Mouse (Mus musculus): Measurements from ENCODE around the gene Nek10. TPM values are rescaled to one million over a fixed set of nuclear protein-coding genes. Genes with fewer than 3 reads are reported as not detected.

Nek10 gene
- polyA plus RNA-seq, 2 experiments = 0.04 to 0.08 TPM

GRCm38 (mm10) chr14:14832520-14833240, 29.5 kb downstream of the Nek10 start:
- H3K4me2 ChIP-seq (replicated peaks; ENCODE audit: low read depth, low read length, severe bottlenecking) = no peak overlapping the region
- H3K36me3 ChIP-seq (ENCODE audit: control insufficient read depth, insufficient read depth, low read length) = no peaks in the 10 kb centered on the region
- H3K27me3 ChIP-seq (ENCODE audit: control insufficient read depth, insufficient read depth, low read length) = no peaks in the 10 kb centered on the region
- peak overlapping the region; percentile 61; the same call in 1 of the 2 replicates for H3K27ac ChIP-seq (replicated peaks; ENCODE audit: low read depth, low read length)
- TF ChIP-seq POLR2A (IDR thresholded peaks at IDR 0.05; ENCODE audit: borderline replicate concordance, extremely low read depth, insufficient read depth, insufficient read length) = no peak
- no peaks in the 10 kb centered on the region for H3K9me3 ChIP-seq (ENCODE audit: control insufficient read depth, low read length)
- DNase-seq (ENCODE audit: low spot score) (peak; percentile 36), ATAC-seq (ENCODE audit: low FRiP score, low read depth) (no peak; the same call in 1 of the 2 replicates)
- no peaks in the 10 kb centered on the region for H3K4me1 ChIP-seq (ENCODE audit: control insufficient read depth, insufficient read depth, low read length)
- H3K4me3 ChIP-seq (replicated peaks; ENCODE audit: low read length) = no peak overlapping the region
- WGBS = 73% methylated on average over 12 of the region's 12 CpGs
- no peak overlapping the region for H3K9ac ChIP-seq (ENCODE audit: low read depth, low read length, severe bottlenecking)

DNA sequence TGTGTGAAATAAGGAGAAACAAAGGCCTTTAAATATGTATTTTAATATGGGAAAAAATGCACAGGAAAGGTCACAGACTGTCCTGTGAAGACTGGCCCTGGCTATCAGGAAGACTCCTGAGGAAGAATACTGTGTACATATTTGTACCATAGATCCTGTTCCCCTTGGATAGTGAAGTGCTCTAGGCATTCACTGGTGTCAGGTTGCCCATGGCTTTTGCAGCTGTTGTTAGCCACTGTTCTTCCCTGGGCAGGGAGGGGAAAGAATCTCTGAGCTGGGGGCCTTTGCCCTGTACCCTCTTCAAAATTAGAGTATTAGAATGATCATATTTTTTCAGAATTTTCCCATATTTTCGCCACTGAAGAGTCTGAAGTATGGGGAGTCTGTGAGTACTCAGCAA, 30.3 kb downstream of the Nek10 start:
- H3K9me3 ChIP-seq (ENCODE audit: control insufficient read depth, low read length) = no peaks in the 10 kb centered on the region
- no peak overlapping the region for H3K27ac ChIP-seq (replicated peaks; ENCODE audit: low read depth, low read length)
- no peaks in the 10 kb centered on the region for H3K27me3 ChIP-seq (ENCODE audit: control insufficient read depth, insufficient read depth, low read length)
- ATAC-seq (ENCODE audit: low FRiP score, low read depth) = peak; percentile 60
- H3K4me3 ChIP-seq (replicated peaks; ENCODE audit: low read length) = no peak overlapping the region
- TF ChIP-seq POLR2A (IDR thresholded peaks at IDR 0.05; ENCODE audit: borderline replicate concordance, extremely low read depth, insufficient read depth, insufficient read length) = no peak
- H3K9ac ChIP-seq (ENCODE audit: low read depth, low read length, severe bottlenecking) = no peak overlapping the region
- WGBS = 80% methylated on average over 1 of the region's 1 CpGs
- H3K4me1 ChIP-seq (ENCODE audit: control insufficient read depth, insufficient read depth, low read length) = no peaks in the 10 kb centered on the region
- no peak overlapping the region for H3K4me2 ChIP-seq (replicated peaks; ENCODE audit: low read depth, low read length, severe bottlenecking)
- H3K36me3 ChIP-seq (ENCODE audit: control insufficient read depth, insufficient read depth, low read length) = no peaks in the 10 kb centered on the region
- DNase-seq (ENCODE audit: low spot score) = no peak

DNA sequence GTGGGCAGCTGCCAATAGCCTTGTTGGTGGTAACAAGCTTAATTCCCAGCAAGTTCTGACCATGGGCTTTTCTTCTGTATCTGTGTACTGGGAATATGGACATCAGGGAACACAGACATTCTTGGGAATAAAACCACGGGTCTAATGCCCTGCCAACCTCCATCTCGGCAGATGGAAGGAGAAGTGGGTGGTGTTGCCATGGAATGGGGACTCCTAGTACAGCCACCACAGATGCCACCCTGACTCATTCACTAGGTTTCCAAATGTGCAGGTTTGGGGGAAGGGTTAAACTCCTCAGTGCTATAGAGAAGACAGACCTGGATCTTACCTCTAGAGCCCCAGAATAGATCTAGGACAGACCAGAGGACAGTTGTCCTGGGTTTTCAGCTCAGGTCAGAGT, 31.1 kb downstream of the Nek10 start:
- no peak for TF ChIP-seq POLR2A (IDR thresholded peaks at IDR 0.05; ENCODE audit: borderline replicate concordance, extremely low read depth, insufficient read depth, insufficient read length)
- DNase-seq (ENCODE audit: low spot score) (no peak), ATAC-seq (ENCODE audit: low FRiP score, low read depth) (no peak)
- no peak overlapping the region for H3K27ac ChIP-seq (replicated peaks; ENCODE audit: low read depth, low read length)
- H3K4me1 ChIP-seq (ENCODE audit: control insufficient read depth, insufficient read depth, low read length) = no peaks in the 10 kb centered on the region
- 90% methylated on average over 2 of the region's 2 CpGs for WGBS
- no peaks in the 10 kb centered on the region for H3K9me3 ChIP-seq (ENCODE audit: control insufficient read depth, low read length)
- H3K4me3 ChIP-seq (replicated peaks; ENCODE audit: low read length) = no peak overlapping the region
- no peaks in the 10 kb centered on the region for H3K36me3 ChIP-seq (ENCODE audit: control insufficient read depth, insufficient read depth, low read length)
- no peaks in the 10 kb centered on the region for H3K27me3 ChIP-seq (ENCODE audit: control insufficient read depth, insufficient read depth, low read length)
- H3K9ac ChIP-seq (ENCODE audit: low read depth, low read length, severe bottlenecking) = no peak overlapping the region
- no peak overlapping the region for H3K4me2 ChIP-seq (replicated peaks; ENCODE audit: low read depth, low read length, severe bottlenecking)

- Histone ChIP-seq H3K27ac (replicated peaks; ENCODE audit: low read depth, low read length) (no peak overlapping the region), H3K9ac (ENCODE audit: low read depth, low read length, severe bottlenecking) (no peak overlapping the region), H3K4me2 (replicated peaks; ENCODE audit: low read depth, low read length, severe bottlenecking) (no peak overlapping the region), H3K4me3 (replicated peaks; ENCODE audit: low read length) (no peak overlapping the region), H3K36me3 (ENCODE audit: control insufficient read depth, insufficient read depth, low read length) (no peaks in the 10 kb centered on the region), H3K9me3 (ENCODE audit: control insufficient read depth, low read length) (no peaks in the 10 kb centered on the region), H3K4me1 (ENCODE audit: control insufficient read depth, insufficient read depth, low read length) (no peaks in the 10 kb centered on the region), H3K27me3 (ENCODE audit: control insufficient read depth, insufficient read depth, low read length) (no peaks in the 10 kb centered on the region)
- ATAC-seq (ENCODE audit: low FRiP score, low read depth) (no peak), DNase-seq (ENCODE audit: low spot score) (no peak)
- no peak for TF ChIP-seq POLR2A (IDR thresholded peaks at IDR 0.05; ENCODE audit: borderline replicate concordance, extremely low read depth, insufficient read depth, insufficient read length)
- WGBS = 57% methylated on average over 4 of the region's 4 CpGs
Observed at GRCm38 (mm10) chr14:14837627-14838026, 34.4 kb downstream of the Nek10 start.

- H3K4me1 ChIP-seq (ENCODE audit: control insufficient read depth, insufficient read depth, low read length) = no peaks in the 10 kb centered on the region
Observed at GRCm38 (mm10) chr14:14838109-14838508, 34.9 kb downstream of the Nek10 start.

More at GRCm38 (mm10) chr14:14838109-14838508, 34.9 kb downstream of the Nek10 start:
- DNase-seq (ENCODE audit: low spot score) (no peak), ATAC-seq (ENCODE audit: low FRiP score, low read depth) (no peak)
- H3K27ac ChIP-seq (replicated peaks; ENCODE audit: low read depth, low read length) = no peak overlapping the region
- no peaks in the 10 kb centered on the region for H3K9me3 ChIP-seq (ENCODE audit: control insufficient read depth, low read length)
- TF ChIP-seq POLR2A (IDR thresholded peaks at IDR 0.05; ENCODE audit: borderline replicate concordance, extremely low read depth, insufficient read depth, insufficient read length) = no peak
- no peak overlapping the region for H3K9ac ChIP-seq (ENCODE audit: low read depth, low read length, severe bottlenecking)
- H3K27me3 ChIP-seq (ENCODE audit: control insufficient read depth, insufficient read depth, low read length) = no peaks in the 10 kb centered on the region
- WGBS = 68% methylated on average over 1 of the region's 1 CpGs
- no peaks in the 10 kb centered on the region for H3K36me3 ChIP-seq (ENCODE audit: control insufficient read depth, insufficient read depth, low read length)
- no peak overlapping the region for H3K4me3 ChIP-seq (replicated peaks; ENCODE audit: low read length)
- no peak overlapping the region for H3K4me2 ChIP-seq (replicated peaks; ENCODE audit: low read depth, low read length, severe bottlenecking)
